Mouse (Mus musculus) heart, adult 2 months (tissue): ENCODE results near the gene Unc13a.

ENCODE experiments used
- CTCF ChIP-seq: fragments of 200-600 bp; IDR thresholded peaks from 2 replicates; pipeline ENCODE4 v1.8.1; 2022; ENCODE audit warnings: antibody characterized with exemption, mild to moderate bottlenecking, moderate library complexity
- EP300 ChIP-seq: fragments of 200-500 bp; IDR thresholded peaks from 2 replicates; pipeline ENCODE4 v1.6.1; 2011; ENCODE audit warnings: low read depth, low read length, control low read depth; ENCODE audit not compliant: insufficient read depth
- POLR2A ChIP-seq: fragments of 200-500 bp; IDR thresholded peaks from 2 replicates; pipeline ENCODE4 v1.6.1; 2011; ENCODE audit warnings: mild to moderate bottlenecking, low read depth, low read length, control low read depth; ENCODE audit not compliant: insufficient read depth

DNA sequence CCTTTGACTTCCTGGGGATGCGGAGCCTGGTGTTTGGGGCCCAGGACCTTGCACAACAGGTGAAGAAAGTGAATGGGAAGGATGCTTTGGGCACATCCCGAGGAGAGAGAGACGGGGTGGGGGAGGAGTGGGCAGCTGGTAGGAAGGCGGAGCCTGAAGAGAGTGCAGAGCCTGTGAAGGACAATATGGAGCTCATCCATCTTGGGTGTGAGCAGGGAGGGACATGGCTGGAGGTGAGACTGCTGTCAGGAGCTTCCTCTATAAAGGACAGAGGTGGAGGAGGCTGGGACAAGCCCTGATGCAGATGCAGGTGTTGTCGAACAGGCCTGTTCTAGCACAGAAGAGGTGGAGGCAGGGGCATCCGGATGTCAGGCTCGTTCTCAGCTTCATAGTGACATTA lies 67.5 kb downstream of the Unc13a start:
- TF ChIP-seq POLR2A (no peak), CTCF (no peak), EP300 (no peak)
